Mouse (Mus musculus) left cerebral cortex, postnatal 14 days (tissue): ENCODE data around the gene Gm17428. TPM values are rescaled to one million over a fixed set of nuclear protein-coding genes. Genes with fewer than 3 reads are reported as not detected.
A peak's percentile ranks its signal among the peaks of the same experiment; 100 is the strongest.
"Not testable (repeated sequence)": the region's sequence is repeated elsewhere in the genome, so short reads cannot be mapped to it uniquely, and the experiment has no call there.

Experiments used
- DNase-seq, 2 experiments: peaks; one replicate each; pipeline ENCODE4 v3.0.0; 2021 to 2022; ENCODE audit warnings: low spot score in 2 of 2, mixed read lengths in 1 of 2
- intact Hi-C: fragments of 180-260 bp; cut with DNase I; formaldehyde crosslinking; loops from one replicate; pipeline ENCODE4 v1.15.1; 2025
- total RNA-seq, 2 experiments: library from RNA; stranded (reverse); gene quantifications; 2 replicates each; pipeline ENCODE4 v1.2.3; 2021

Gm17428 gene
- total RNA-seq, 2 experiments from 2014 or later = not detected

GRCm38 (mm10) chr14:54948781-54949180 lies 28.0 kb upstream of the Gm17428 start:
- intact Hi-C loops = no loop called here
- DNase-seq = no peak

DNA sequence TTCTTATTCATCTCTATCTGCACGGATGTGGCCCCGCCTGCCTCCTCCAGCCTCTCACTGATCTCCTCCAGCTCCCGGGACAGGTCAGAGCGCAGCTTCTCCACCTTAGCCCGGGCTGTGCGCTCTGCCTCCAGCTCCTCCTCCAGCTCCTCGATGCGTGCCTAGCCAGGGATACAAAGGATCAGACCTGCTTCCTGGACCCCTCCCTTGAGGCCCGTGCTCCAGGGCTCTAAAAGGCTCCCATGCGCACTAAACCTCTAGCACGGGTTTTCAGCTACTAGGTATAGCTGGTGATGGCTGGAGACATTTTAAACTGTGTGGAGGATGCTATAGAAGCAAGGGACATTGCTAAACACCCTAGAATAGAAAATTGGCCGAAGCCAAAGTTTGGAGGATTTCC lies 26.2 kb upstream of the Gm17428 start:
- no peak for DNase-seq
- intact Hi-C loops = loop anchor here (5.0 kb wide), 1 partner anchor 42 kb away; the partner anchor contains the start of gene Myh7

- intact Hi-C loops = loop anchor here (5.0 kb wide), 1 partner anchor 41 kb away; the partner anchor contains the start of gene Myh7
- DNase-seq = no peak
These were observed 25.1 kb upstream of the Gm17428 start for GRCm38 (mm10) chr14:54951587-54951986.

DNA sequence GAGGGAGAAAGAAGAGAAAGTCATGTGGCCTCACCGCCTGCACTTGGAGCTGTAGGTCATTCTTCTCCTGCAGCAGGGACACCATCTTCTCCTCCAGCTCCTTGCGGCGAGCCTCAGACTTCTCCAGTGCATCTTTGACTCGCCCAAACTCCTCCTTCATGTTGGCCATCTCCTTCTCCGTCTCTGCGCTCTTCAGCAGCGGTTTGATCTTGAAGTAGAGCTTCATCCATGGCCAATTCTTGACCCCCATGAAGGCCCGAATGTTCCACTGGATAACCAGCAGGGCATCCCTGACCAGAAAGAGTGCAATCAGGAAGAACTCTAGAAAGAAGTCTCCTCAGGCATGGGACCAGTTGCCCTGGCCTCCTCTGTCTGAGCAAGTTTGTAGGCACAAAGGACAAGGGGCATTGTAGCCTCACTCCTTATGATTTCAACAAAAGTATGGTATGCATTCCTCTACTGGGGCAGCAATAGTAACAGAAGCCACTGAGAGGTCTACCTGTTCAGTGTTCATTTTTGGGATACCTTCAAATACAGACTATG lies 23.0 kb upstream of the Gm17428 start:
- intact Hi-C loops = loop anchor here (5.0 kb wide), 1 partner anchor 39 kb away; the partner anchor contains the start of gene Myh7

GRCm38 (mm10) chr14:54954474-54954873 lies 22.3 kb upstream of the Gm17428 start:
- intact Hi-C loops = loop anchor here (5.0 kb wide), 1 partner anchor 38 kb away; the partner anchor contains the start of gene Myh7
- DNase-seq = no peak

More for the DNA sequence above, 23.0 kb upstream of the Gm17428 start:
- no peak for DNase-seq

- DNase-seq = no peak
- intact Hi-C loops = no loop called here
These were observed 21.3 kb upstream of the Gm17428 start for GRCm38 (mm10) chr14:54955481-54955880.

DNA sequence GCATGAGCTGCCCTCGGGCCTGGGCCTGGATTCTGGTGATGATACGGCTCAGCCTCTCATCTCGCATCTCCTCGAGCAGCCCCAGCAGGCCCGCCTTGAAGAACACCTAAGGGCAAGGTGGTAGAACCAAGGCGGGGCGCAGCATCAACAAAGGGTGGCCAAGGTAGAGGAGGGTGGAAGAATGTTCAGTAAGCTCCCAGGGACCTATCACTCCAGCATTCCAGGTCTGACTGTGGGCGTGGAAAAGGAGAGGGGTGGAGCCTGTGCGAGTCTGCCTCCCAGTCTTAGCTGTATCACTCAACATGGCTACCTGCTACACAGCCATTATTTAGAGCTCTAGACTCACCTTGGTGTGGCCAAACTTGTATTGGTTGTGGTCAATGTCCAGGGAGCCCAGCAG lies 20.2 kb upstream of the Gm17428 start:
- DNase-seq = no peak
- intact Hi-C loops = no loop called here

GRCm38 (mm10) chr14:54958503-54958902 lies 18.2 kb upstream of the Gm17428 start:
- intact Hi-C loops = no loop called here
- no peak for DNase-seq

- DNase-seq = no peak
- intact Hi-C loops = no loop called here
These were observed 17.5 kb upstream of the Gm17428 start for GRCm38 (mm10) chr14:54959197-54959596.

DNA sequence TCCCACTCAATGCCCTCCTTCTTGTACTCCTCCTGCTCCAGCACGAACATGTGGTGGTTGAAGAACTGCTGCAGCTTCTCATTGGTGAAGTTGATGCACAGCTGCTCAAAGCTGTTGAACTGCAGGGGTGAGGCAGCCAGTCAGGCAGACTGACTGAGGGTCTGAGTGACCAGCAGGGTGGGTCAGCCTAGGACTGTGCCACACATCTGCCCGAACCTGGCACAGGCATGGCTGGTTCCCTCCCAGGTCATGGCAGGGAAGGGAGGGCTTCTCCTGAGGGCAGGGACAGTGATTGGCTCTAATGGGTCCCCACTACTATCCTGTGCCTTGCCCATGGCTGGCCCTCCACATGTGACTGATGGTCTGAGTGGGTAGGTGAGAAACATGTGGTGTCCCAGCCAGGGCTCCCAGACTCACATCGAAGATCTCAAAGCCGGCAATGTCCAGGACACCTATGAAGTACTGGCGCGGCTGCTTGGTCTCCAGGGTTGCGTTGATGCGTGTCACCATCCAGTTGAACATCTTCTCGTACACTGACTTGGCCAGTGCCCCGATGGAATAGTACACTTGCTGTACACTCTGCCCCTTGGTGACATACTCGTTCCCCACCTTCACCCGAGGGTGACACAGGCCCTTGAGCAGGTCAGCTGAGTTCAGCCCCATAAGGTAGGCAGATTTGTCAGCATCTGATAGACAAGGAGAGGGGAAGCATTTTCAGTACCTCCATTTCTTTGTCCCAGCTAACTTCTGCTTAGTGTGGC lies 16.7 kb upstream of the Gm17428 start:
- intact Hi-C loops = not testable (repeated sequence)

GRCm38 (mm10) chr14:54960769-54961168 lies 16.0 kb upstream of the Gm17428 start:
- peak; percentile 53 to 68 for DNase-seq
- intact Hi-C loops = no loop called here

More for the DNA sequence above, 16.7 kb upstream of the Gm17428 start:
- not testable (repeated sequence) for DNase-seq

GRCm38 (mm10) chr14:54961487-54961886 lies 15.2 kb upstream of the Gm17428 start:
- intact Hi-C loops = no loop called here
- no peak for DNase-seq

DNA sequence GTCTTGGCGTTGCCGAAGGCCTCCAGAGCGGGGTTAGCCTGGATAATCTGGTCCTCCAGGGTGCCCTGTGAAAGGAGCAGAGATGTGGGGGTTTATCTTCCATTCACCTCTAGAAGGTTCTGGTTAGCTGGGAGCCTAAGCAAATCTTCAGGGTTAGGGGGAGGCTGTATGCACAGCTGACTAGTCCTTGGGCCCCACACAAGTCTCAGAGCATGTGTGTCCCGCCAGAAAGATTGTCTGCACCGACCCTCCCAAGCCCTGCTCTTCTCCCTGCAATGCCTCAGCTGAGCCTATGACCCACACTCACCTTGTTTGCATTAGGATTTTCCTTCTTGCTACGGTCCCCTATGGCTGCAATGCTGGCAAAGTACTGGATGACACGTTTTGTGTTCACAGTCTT lies 14.0 kb upstream of the Gm17428 start:
- intact Hi-C loops = no loop called here
- DNase-seq = no peak

- DNase-seq = no peak
- intact Hi-C loops = no loop called here
These were observed 13.0 kb upstream of the Gm17428 start for GRCm38 (mm10) chr14:54963727-54964126.

DNA sequence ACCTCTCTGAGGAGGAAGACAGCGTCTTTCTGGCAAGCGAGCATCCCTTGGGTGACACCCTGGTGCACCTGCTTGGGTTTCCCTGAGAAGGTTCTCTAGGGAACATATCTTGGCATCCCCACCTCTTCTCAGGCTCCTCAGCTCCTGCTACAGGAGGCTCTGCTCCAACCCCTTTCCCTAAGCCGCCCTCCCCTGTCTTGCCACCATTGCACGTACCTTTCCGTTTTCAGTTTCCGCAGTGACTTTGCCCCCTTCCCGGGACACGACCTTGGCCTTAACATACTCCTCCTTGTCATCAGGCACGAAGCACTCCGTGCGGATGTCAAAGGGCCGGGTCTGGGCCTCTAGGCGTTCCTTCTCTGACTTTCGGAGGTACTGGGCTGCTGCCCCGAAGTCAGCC lies 11.7 kb upstream of the Gm17428 start:
- no peak for DNase-seq
- intact Hi-C loops = no loop called here

DNA sequence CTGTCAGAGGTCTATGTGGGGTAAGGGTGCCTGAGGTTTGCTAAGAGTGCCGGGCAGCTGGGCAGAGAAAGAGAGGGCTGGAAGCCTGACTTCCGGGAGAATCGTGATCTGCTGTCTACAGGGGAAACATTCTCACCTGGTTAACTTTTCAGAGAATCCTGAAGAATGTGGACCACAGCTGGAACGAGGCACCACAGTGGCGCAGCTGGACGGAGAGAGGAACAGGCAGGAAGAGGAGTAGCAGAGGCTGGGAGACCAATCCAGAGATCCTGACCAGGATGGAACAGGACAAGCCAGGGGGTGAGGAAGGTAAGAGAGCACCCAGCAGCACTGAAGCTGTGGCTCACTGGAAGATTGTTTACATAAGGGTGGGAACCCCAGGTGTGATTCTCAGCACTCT lies 11.1 kb upstream of the Gm17428 start:
- no peak for DNase-seq
- intact Hi-C loops = no loop called here

GRCm38 (mm10) chr14:54966320-54966977 lies 10.3 kb upstream of the Gm17428 start, which contains the start of gene Myh6:
Gene Myh6, minus strand, starts transcription at chr14:54966927.
- intact Hi-C loops = no loop called here
- DNase-seq = no peak

- DNase-seq = no peak
- intact Hi-C loops = no loop called here
These were observed 8.9 kb upstream of the Gm17428 start for GRCm38 (mm10) chr14:54967874-54968273.

DNA sequence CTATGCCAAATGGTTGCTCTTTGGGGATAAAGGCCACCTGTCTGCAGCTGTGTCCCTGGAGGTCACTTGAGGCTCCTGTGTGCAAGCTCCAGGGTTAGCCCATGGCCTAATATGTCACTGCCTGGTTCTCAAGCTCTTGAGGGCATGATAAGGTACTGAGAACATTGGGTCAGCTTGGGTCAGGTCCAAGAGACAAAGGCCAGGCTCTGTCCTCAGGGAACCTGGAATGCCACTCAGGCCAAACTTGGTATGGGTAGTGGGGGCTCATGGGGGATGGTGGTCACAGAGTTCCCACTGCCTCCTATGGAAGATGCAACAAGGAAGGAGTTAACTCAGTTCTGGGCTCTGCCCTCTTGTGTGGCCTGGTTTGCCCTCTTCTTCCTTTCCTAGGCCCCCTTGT lies 8.4 kb upstream of the Gm17428 start:
- intact Hi-C loops = no loop called here
- DNase-seq = no peak

GRCm38 (mm10) chr14:54972786-54973185 lies 3.9 kb upstream of the Gm17428 start:
- intact Hi-C loops, DNase-seq: not testable (repeated sequence)
